Mouse (Mus musculus): Measurements from ENCODE around the gene Cyp8b1. TPM values are rescaled to one million over a fixed set of nuclear protein-coding genes. Genes with fewer than 3 reads are reported as not detected.

Cyp8b1 gene
- total and polyA plus RNA-seq, 2 experiments: 86.4 to 305 TPM

DNA sequence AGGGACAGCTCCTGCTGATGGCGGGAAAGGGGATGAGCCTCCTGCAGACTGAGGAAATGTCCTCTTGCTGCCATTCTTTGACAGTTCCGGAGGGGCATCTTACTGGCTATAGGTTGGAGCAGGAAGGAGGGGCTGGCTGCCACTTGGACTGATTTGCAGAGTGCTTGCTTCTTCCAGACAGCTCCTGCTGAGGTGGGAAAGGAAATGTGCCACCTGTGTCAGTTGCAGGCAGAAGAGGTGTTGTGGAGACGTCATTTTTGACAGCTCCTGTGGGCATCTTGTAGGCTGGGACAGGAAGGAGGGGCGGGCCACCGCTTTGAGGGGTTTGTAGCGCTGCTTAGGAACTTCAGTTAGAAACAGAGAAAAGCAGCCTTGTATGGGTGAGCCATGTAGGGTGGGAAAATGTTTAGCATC, 21.4 kb upstream of the Cyp8b1 start:
- WGBS: 67% methylated on average over 6 of the region's 6 CpGs
- H3K27ac ChIP-seq (replicated peaks; ENCODE audit: insufficient read depth, low read depth, low read length): no peak overlapping the region
- no peak for TF ChIP-seq CTCF (IDR thresholded peaks at IDR 0.05; ENCODE audit: low read depth, low read length)
- no peak for TF ChIP-seq POLR2A (IDR thresholded peaks at IDR 0.05; ENCODE audit: extremely low read depth, insufficient read depth, low read length)
- H3K4me3 ChIP-seq (ENCODE audit: insufficient read depth, low read depth, low read length): no peak overlapping the region
- DNase-seq (ENCODE audit: extremely low read depth, low read depth, low spot score): no peak
- H3K4me1 ChIP-seq (ENCODE audit: control insufficient read depth, insufficient read depth, low read length): peaks cover 6% of the 10 kb centered on the region
- no peaks in the 10 kb centered on the region for H3K27me3 ChIP-seq (ENCODE audit: control insufficient read depth, insufficient read depth, low read length)
- no peaks in the 10 kb centered on the region; the same call in 1 of the 2 replicates for H3K36me3 ChIP-seq (ENCODE audit: control insufficient read depth, insufficient read depth, low read length)
- no peak overlapping the region for H3K9ac ChIP-seq (ENCODE audit: low read depth, low read length)
- H3K79me2 ChIP-seq (ENCODE audit: control insufficient read depth, insufficient read depth, low read length): no peaks in the 10 kb centered on the region

DNA sequence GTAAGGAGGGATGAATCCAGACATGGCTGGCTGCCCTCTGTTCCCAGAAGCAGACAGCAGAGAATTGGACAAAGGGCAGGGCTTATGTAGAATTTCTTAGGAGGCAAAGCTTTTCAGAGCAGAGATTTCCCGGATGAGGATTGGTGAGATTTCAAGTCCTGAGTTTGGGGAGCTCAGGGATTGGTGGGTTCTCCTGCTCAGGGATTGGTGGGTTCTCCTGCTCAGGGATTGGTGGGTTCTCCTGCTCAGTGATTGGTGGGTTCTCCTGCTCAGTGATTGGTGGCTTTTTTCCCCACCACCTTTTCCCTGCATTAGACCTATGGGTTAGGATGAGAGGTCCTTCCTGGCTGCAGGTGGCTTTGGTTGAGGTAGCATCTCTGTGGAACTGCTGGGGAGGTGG, 20.8 kb upstream of the Cyp8b1 start:
- Histone ChIP-seq H3K4me1 (ENCODE audit: control insufficient read depth, insufficient read depth, low read length) (peaks cover 3% of the 10 kb centered on the region; the same call in 1 of the 2 replicates), H3K36me3 (ENCODE audit: control insufficient read depth, insufficient read depth, low read length) (no peaks in the 10 kb centered on the region; the same call in 1 of the 2 replicates), H3K79me2 (ENCODE audit: control insufficient read depth, insufficient read depth, low read length) (no peaks in the 10 kb centered on the region), H3K4me3 (ENCODE audit: insufficient read depth, low read depth, low read length) (no peak overlapping the region), H3K27ac (replicated peaks; ENCODE audit: insufficient read depth, low read depth, low read length) (no peak overlapping the region), H3K9ac (ENCODE audit: low read depth, low read length) (no peak overlapping the region), H3K27me3 (ENCODE audit: control insufficient read depth, insufficient read depth, low read length) (no peaks in the 10 kb centered on the region)
- no peak for TF ChIP-seq CTCF (IDR thresholded peaks at IDR 0.05; ENCODE audit: low read depth, low read length)
- WGBS: 44% methylated on average over 1 of the region's 1 CpGs
- no peak for DNase-seq (ENCODE audit: extremely low read depth, low read depth, low spot score)

GRCm38 (mm10) chr9:121934856-121935255, 18.8 kb upstream of the Cyp8b1 start:
- H3K27me3 ChIP-seq (ENCODE audit: control insufficient read depth, insufficient read depth, low read length): no peaks in the 10 kb centered on the region
- WGBS: 87% methylated on average over 4 of the region's 4 CpGs
- no peak overlapping the region for H3K9ac ChIP-seq (ENCODE audit: low read depth, low read length)
- no peaks in the 10 kb centered on the region for H3K79me2 ChIP-seq (ENCODE audit: control insufficient read depth, insufficient read depth, low read length)
- DNase-seq (ENCODE audit: extremely low read depth, low read depth, low spot score): no peak
- H3K4me3 ChIP-seq (ENCODE audit: insufficient read depth, low read depth, low read length): no peak overlapping the region
- H3K36me3 ChIP-seq (ENCODE audit: control insufficient read depth, insufficient read depth, low read length): no peaks in the 10 kb centered on the region; the same call in 1 of the 2 replicates
- TF ChIP-seq POLR2A (IDR thresholded peaks at IDR 0.05; ENCODE audit: extremely low read depth, insufficient read depth, low read length) (no peak), CTCF (IDR thresholded peaks at IDR 0.05; ENCODE audit: low read depth, low read length) (no peak)
- H3K4me1 ChIP-seq (ENCODE audit: control insufficient read depth, insufficient read depth, low read length): no peaks in the 10 kb centered on the region
- H3K27ac ChIP-seq (replicated peaks; ENCODE audit: insufficient read depth, low read depth, low read length): no peak overlapping the region

DNA sequence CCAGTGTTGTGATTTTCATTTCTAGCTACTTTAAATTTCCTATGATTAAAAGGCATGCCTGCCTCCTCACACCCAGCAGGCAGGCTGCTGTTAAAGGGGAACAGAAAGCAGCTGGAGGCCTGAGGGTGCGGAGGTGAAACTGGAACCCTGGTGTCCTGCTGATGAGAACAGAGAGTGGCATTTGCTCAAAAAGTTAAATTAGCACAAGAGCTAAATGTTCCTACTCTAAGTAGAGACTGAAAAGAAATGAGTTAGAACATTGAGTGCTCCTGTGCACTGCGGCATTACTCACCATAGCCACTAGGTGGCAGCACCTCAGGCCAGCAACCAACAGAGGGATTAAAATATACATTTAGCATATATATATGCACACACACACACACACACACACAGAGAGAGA, 12.4 kb upstream of the Cyp8b1 start:
- Histone ChIP-seq H3K9ac (ENCODE audit: low read depth, low read length) (no peak overlapping the region), H3K79me2 (ENCODE audit: control insufficient read depth, insufficient read depth, low read length) (no peaks in the 10 kb centered on the region), H3K4me3 (ENCODE audit: insufficient read depth, low read depth, low read length) (no peak overlapping the region; the same call in 1 of the 2 replicates), H3K4me1 (ENCODE audit: control insufficient read depth, insufficient read depth, low read length) (peaks cover 23% of the 10 kb centered on the region), H3K27me3 (ENCODE audit: control insufficient read depth, insufficient read depth, low read length) (no peaks in the 10 kb centered on the region), H3K36me3 (ENCODE audit: control insufficient read depth, insufficient read depth, low read length) (no peaks in the 10 kb centered on the region), H3K27ac (replicated peaks; ENCODE audit: insufficient read depth, low read depth, low read length) (no peak overlapping the region)
- WGBS: 39% methylated on average over 2 of the region's 2 CpGs
- peak; percentile 22 for DNase-seq (ENCODE audit: extremely low read depth, low read depth, low spot score)
- TF ChIP-seq CTCF (IDR thresholded peaks at IDR 0.05; ENCODE audit: low read depth, low read length) (peak; percentile 83), POLR2A (IDR thresholded peaks at IDR 0.05; ENCODE audit: extremely low read depth, insufficient read depth, low read length) (no peak)

DNA sequence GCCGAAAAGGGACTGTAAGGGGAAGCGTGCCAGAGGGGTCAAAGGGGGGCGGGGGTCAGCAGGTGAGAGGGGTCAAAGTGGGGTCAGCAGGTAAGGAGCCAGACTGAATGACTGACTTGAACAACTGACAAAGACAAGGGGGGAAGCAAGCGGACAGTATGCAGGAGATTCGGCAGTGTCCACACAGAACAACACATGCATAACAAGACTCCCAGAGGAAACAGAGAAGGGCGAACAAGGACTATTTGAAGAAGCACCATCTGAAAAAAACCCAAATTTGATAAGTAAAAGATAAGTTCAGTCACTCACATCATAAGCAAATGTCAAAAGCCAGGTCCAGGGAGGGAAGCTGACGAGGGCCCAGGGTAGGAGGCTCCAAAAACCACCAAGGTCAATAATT, 11.6 kb upstream of the Cyp8b1 start:
- Histone ChIP-seq H3K4me1 (ENCODE audit: control insufficient read depth, insufficient read depth, low read length) (peaks cover 25% of the 10 kb centered on the region), H3K4me3 (ENCODE audit: insufficient read depth, low read depth, low read length) (no peak overlapping the region), H3K27ac (replicated peaks; ENCODE audit: insufficient read depth, low read depth, low read length) (no peak overlapping the region), H3K27me3 (ENCODE audit: control insufficient read depth, insufficient read depth, low read length) (no peaks in the 10 kb centered on the region), H3K36me3 (ENCODE audit: control insufficient read depth, insufficient read depth, low read length) (no peaks in the 10 kb centered on the region), H3K79me2 (ENCODE audit: control insufficient read depth, insufficient read depth, low read length) (no peaks in the 10 kb centered on the region), H3K9ac (ENCODE audit: low read depth, low read length) (no peak overlapping the region)
- 72% methylated on average over 7 of the region's 7 CpGs for WGBS
- TF ChIP-seq CTCF (IDR thresholded peaks at IDR 0.05; ENCODE audit: low read depth, low read length) (no peak), POLR2A (IDR thresholded peaks at IDR 0.05; ENCODE audit: extremely low read depth, insufficient read depth, low read length) (no peak)
- no peak for DNase-seq (ENCODE audit: extremely low read depth, low read depth, low spot score)

DNA sequence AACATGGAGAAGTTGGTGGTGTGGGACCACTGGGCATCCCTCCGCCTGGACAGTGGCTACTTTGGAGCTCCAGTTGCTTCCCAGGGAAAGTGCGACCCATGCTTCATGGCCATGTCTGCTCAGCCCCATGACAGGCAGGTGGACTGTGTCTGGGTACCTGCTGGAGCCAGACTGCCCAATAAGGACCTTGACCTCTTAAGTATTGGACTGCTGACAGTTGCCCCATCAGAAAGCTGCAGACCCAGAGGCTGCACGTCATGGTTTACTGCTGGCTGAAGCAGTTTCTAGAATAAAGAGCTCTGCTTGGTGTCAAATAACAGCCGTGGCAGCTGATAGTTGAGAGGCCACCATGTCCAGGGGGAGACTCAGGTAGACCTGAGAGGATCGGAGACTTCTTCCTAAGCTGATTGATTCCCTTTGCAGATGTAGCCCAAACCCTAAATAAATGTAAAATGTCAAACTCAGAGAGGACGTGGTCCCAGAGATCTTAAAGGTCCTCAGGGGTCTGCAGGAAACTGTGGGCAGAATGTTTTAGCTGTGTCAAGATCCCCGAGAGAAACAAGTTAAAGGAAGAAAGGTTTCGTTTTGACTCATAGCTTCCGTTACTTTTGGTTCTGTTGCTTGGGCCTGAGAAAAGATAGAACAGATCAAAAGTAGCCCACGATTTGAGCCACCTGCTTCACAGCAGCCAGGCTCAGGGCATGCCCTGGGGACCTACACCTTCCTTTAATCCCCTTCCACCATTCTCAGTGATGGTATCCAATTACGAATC, 10.7 kb upstream of the Cyp8b1 start:
- Histone ChIP-seq H3K79me2 (ENCODE audit: control insufficient read depth, insufficient read depth, low read length) (no peaks in the 10 kb centered on the region), H3K4me1 (ENCODE audit: control insufficient read depth, insufficient read depth, low read length) (peaks cover 27% of the 10 kb centered on the region), H3K36me3 (ENCODE audit: control insufficient read depth, insufficient read depth, low read length) (no peaks in the 10 kb centered on the region), H3K27ac (replicated peaks; ENCODE audit: insufficient read depth, low read depth, low read length) (peak overlapping the region; percentile 84), H3K27me3 (ENCODE audit: control insufficient read depth, insufficient read depth, low read length) (no peaks in the 10 kb centered on the region), H3K9ac (ENCODE audit: low read depth, low read length) (peak overlapping the region; percentile 37), H3K4me3 (ENCODE audit: insufficient read depth, low read depth, low read length) (no peak overlapping the region)
- 38% methylated on average over 11 of the region's 11 CpGs for WGBS
- peak; percentile 95 for DNase-seq (ENCODE audit: extremely low read depth, low read depth, low spot score)
- TF ChIP-seq CTCF (IDR thresholded peaks at IDR 0.05; ENCODE audit: low read depth, low read length) (no peak), POLR2A (IDR thresholded peaks at IDR 0.05; ENCODE audit: extremely low read depth, insufficient read depth, low read length) (0 out of 2 replicates have a peak, but pooled peaks have one; percentile 19)

All from liver, adult 2 months (tissue).